ENCODE assay signal across 9 mouse cellular contexts in genomic region chr9:116098724-116099595, GRCm38 (mm10).
DNase-seq lines count a peak whose midpoint lies in the region; ATAC-seq and TF ChIP-seq lines count a peak whose summit lies in the region.
"Had no signal": no experiment of that assay in that cellular context is flagged by ENCODE, and none has a peak within 500 bp of the region (broad histone marks: within the 10 kb centered on the region; RNA-seq: fewer than 3 reads in every experiment).

No protein-coding gene starts in this region.

- H3K27ac ChIP-seq in heart, embryonic 11.5 days (ENCODE audit: low read depth, low read length) = no peak overlapping the region
- H3K27ac ChIP-seq in intestine, embryonic 15.5 days = peak overlapping the region; percentile 75
- peak overlapping the region; percentile 44 for H3K27ac ChIP-seq in lung, embryonic 15.5 days
- no peak overlapping the region for H3K27ac ChIP-seq in liver, postnatal 0 days (ENCODE audit: low read depth)
- H3K27ac ChIP-seq: liver, embryonic 14.5 days had no signal

- H3K36me3 ChIP-seq in heart, embryonic 11.5 days (ENCODE audit: control insufficient read depth, insufficient read depth, low read length) = 0 out of 2 replicates have a peak, but pooled peaks cover 2% of the 10 kb centered on the region
- H3K36me3 ChIP-seq in intestine, embryonic 15.5 days = peaks cover 6% of the 10 kb centered on the region; the same call in 1 of the 2 replicates
- peaks cover 60% of the 10 kb centered on the region for H3K36me3 ChIP-seq in lung, embryonic 15.5 days
- peaks cover 52% of the 10 kb centered on the region for H3K36me3 ChIP-seq in liver, postnatal 0 days (replicated peaks; ENCODE audit: insufficient read depth, low read length)

- H3K4me1 ChIP-seq in heart, embryonic 11.5 days (ENCODE audit: control insufficient read depth, insufficient read depth, low read length) = peaks cover 2% of the 10 kb centered on the region; the same call in 1 of the 2 replicates
- H3K4me1 ChIP-seq in intestine, embryonic 15.5 days (replicated peaks) = peaks cover 14% of the 10 kb centered on the region
- H3K4me1 ChIP-seq in lung, embryonic 15.5 days = peaks cover 23% of the 10 kb centered on the region
- peaks cover 7% of the 10 kb centered on the region; the same call in 1 of the 2 replicates for H3K4me1 ChIP-seq in liver, postnatal 0 days (ENCODE audit: insufficient read depth)

- no peak overlapping the region for H3K4me2 ChIP-seq in heart, embryonic 11.5 days
- H3K4me2 ChIP-seq in intestine, embryonic 15.5 days (replicated peaks) = no peak overlapping the region
- no peak overlapping the region for H3K4me2 ChIP-seq in lung, embryonic 15.5 days
- H3K4me2 ChIP-seq in liver, postnatal 0 days (ENCODE audit: low read depth, low read length) = no peak overlapping the region

- ATAC-seq in heart, embryonic 11.5 days (replicated peaks; ENCODE audit: insufficient number of reproducible peaks, low FRiP score, low TSS enrichment) = no peak
- peak; percentile 56 for ATAC-seq in intestine, embryonic 15.5 days
- ATAC-seq in lung, embryonic 15.5 days (ENCODE audit: borderline replicate concordance, extremely low read depth, low FRiP score, low TSS enrichment) = peak; percentile 87
- no peak for ATAC-seq in liver, postnatal 0 days

- no peak for TF ChIP-seq EP300 in liver, postnatal 0 days (IDR thresholded peaks at IDR 0.05; ENCODE audit: low read depth)

- H3K4me3 ChIP-seq in heart, embryonic 11.5 days (ENCODE audit: low read depth, low read length) = no peak overlapping the region
- no peak overlapping the region for H3K4me3 ChIP-seq in intestine, embryonic 15.5 days (replicated peaks)
- H3K4me3 ChIP-seq in lung, embryonic 15.5 days = no peak overlapping the region
- H3K4me3 ChIP-seq in liver, postnatal 0 days (ENCODE audit: low read depth, low read length) = no peak overlapping the region

- no peak overlapping the region for H3K9ac ChIP-seq in heart, embryonic 11.5 days (ENCODE audit: low read depth, low read length)
- H3K9ac ChIP-seq in intestine, embryonic 15.5 days = 0 out of 2 replicates have a peak overlapping the region, but pooled peaks have one; percentile 1
- H3K9ac ChIP-seq in lung, embryonic 15.5 days = no peak overlapping the region
- H3K9ac ChIP-seq in liver, postnatal 0 days (replicated peaks) = no peak overlapping the region
- H3K9ac ChIP-seq: liver, embryonic 14.5 days had no signal

- peak; percentile 64 to 79 for DNase-seq in heart, adult 18-20 months
- DNase-seq in Muller cell, postnatal 12 days (ENCODE audit: inconsistent ontology term) = peak; percentile 87
- DNase-seq in fibroblast of lung, adult 2 months (ENCODE audit: low read depth) = peak; percentile 71
- DNase-seq in liver, postnatal 0 days = no peak
- no peak for DNase-seq in spleen, postnatal 14 days (ENCODE audit: low spot score in 2 of 2)

- WGBS in heart, embryonic 11.5 days (ENCODE audit: insufficient replicate concordance) = 68% methylated on average over 16 of the region's 16 CpGs
- 41% methylated on average over 16 of the region's 16 CpGs for WGBS in intestine, embryonic 15.5 days
- 26% methylated on average over 16 of the region's 16 CpGs for whole genome bisulfite sequencing in lung, embryonic 15.5 days
- WGBS in liver, postnatal 0 days (ENCODE audit: insufficient replicate concordance) = 54% methylated on average over 16 of the region's 16 CpGs

- TF ChIP-seq CTCF in liver, postnatal 0 days (IDR thresholded peaks at IDR 0.05; ENCODE audit: low read depth) = no peak

- no peaks in the 10 kb centered on the region for H3K27me3 ChIP-seq in heart, embryonic 11.5 days (ENCODE audit: control insufficient read depth, insufficient read depth, low read length)
- no peaks in the 10 kb centered on the region for H3K27me3 ChIP-seq in intestine, embryonic 15.5 days (replicated peaks)
- H3K27me3 ChIP-seq in lung, embryonic 15.5 days = no peaks in the 10 kb centered on the region
- H3K27me3 ChIP-seq in liver, postnatal 0 days (ENCODE audit: insufficient read depth, low read length) = no peaks in the 10 kb centered on the region

- H3K9me3 ChIP-seq in heart, embryonic 11.5 days (replicated peaks; ENCODE audit: control insufficient read depth, low read length) = no peaks in the 10 kb centered on the region
- H3K9me3 ChIP-seq in intestine, embryonic 15.5 days = no peaks in the 10 kb centered on the region
- no peaks in the 10 kb centered on the region for H3K9me3 ChIP-seq in lung, embryonic 15.5 days
- no peaks in the 10 kb centered on the region for H3K9me3 ChIP-seq in liver, postnatal 0 days (ENCODE audit: low read length)

Comparison
In these comparisons a context has a peak if more than half of its experiments do, and no peak if none do; other contexts are left out.
1. DNase-seq: peak in heart, adult 18-20 months (2 of 2), Muller cell, postnatal 12 days (single experiment) and fibroblast of lung, adult 2 months (single experiment); none in liver, postnatal 0 days (single experiment) and spleen, postnatal 14 days (0 of 2).
2. ATAC-seq: peak in intestine, embryonic 15.5 days (single experiment) and lung, embryonic 15.5 days (single experiment); none in heart, embryonic 11.5 days (single experiment) and liver, postnatal 0 days (single experiment).
3. H3K27ac ChIP-seq: peak in intestine, embryonic 15.5 days (single experiment) and lung, embryonic 15.5 days (single experiment); none in heart, embryonic 11.5 days (single experiment) and liver, postnatal 0 days (single experiment).